Mouse (Mus musculus) spleen, adult 2 months (tissue): ENCODE results near the gene Gm20388. TPM values are rescaled to one million over a fixed set of nuclear protein-coding genes. Genes with fewer than 3 reads are reported as not detected.
A peak's percentile ranks its signal among the peaks of the same experiment; 100 is the strongest.

ENCODE experiments used
- DNase-seq, 2 experiments: peaks; one replicate each; pipeline versions ENCODE4 v3.0.0 to v3.0.0-alpha.2; 2012 to 2021; ENCODE audit warnings: low spot score in 2 of 2, low read depth in 1 of 2
- H3K27ac ChIP-seq: fragments of 200-500 bp; 2 replicates; pipeline ENCODE4 v1.5.1; 2012; ENCODE audit warnings: low read length, inconsistent platforms; ENCODE audit not compliant: insufficient read depth
- H3K27me3 ChIP-seq: fragments of 200-500 bp; 2 replicates; pipeline ENCODE4 v1.6.1; 2012; ENCODE audit warnings: mild to moderate bottlenecking, moderate library complexity, low read length, inconsistent platforms; ENCODE audit not compliant: control insufficient read depth, insufficient read depth
- H3K36me3 ChIP-seq: fragments of 200-500 bp; 2 replicates; pipeline ENCODE4 v1.6.1; 2012; ENCODE audit warnings: mild to moderate bottlenecking, low read length, inconsistent platforms; ENCODE audit not compliant: control insufficient read depth, insufficient read depth
- H3K4me1 ChIP-seq: fragments of 200-500 bp; 2 replicates; pipeline ENCODE4 v1.6.1; 2011; ENCODE audit warnings: inconsistent platforms; ENCODE audit not compliant: control insufficient read depth, insufficient read depth, insufficient read length
- H3K4me3 ChIP-seq: fragments of 200-500 bp; 2 replicates; pipeline ENCODE4 v1.5.1; 2011; ENCODE audit warnings: mild to moderate bottlenecking, inconsistent platforms; ENCODE audit not compliant: insufficient read depth, insufficient read length; ENCODE audit errors: extremely low read depth
- CTCF ChIP-seq: fragments of 200-500 bp; IDR thresholded peaks from 2 replicates; pipeline ENCODE4 v1.5.1; 2011; ENCODE audit warnings: mild to moderate bottlenecking, inconsistent platforms; ENCODE audit not compliant: insufficient read depth, insufficient read length, insufficient replicate concordance; ENCODE audit errors: extremely low read depth
- POLR2A ChIP-seq: fragments of 200-500 bp; IDR thresholded peaks from 2 replicates; pipeline ENCODE4 v1.6.1; 2011; ENCODE audit warnings: low read depth, low read length, inconsistent platforms
- WGBS: fragments of 180-500 bp; shearing (Covaris S2); methylation state at CpG from one replicate; pipeline ENCODE4 v1.1.7; 2018; 5-methylcytosine and 5-hydroxymethylcytosine counted together
- polyA plus RNA-seq: library from polyadenylated mRNA; depleted of rRNA; stranded (reverse); fragments of >200 nt; gene quantifications from 2 replicates; pipeline ENCODE4 v1.2.3, GENCODE M21; 2012

The Gm20388 gene
- polyA plus RNA-seq, 1 experiment, result 26.1 TPM

DNA sequence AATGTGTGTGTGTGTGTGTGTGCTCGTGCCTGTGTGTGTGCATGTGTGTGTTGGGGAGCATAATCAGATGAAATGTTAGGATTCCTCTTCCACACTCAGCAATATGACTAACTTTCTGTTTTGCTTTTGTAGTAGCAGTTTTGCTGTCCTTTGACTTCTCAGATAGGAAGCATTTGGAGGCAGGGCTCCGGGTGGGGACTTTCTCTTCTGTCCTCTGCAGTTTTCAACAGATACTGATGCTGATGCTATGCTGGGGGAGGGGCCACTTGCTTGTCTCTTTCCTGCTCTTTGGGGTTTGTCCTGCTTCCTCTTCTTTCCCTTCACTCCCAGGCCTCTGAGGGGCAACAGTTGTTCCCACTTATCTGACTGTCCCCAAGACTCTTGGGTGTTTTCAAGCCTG is 4319.2 kb downstream of the Gm20388 start:
- Histone ChIP-seq H3K36me3 (no peaks in the 10 kb centered on the region), H3K4me1 (peaks cover 2% of the 10 kb centered on the region; the same call in 1 of the 2 replicates), H3K27ac (no peak overlapping the region), H3K27me3 (no peaks in the 10 kb centered on the region), H3K4me3 (no peak overlapping the region)
- 19% methylated on average over 2 of the region's 2 CpGs for WGBS
- DNase-seq, result no peak
- no peak for TF ChIP-seq CTCF
- TF ChIP-seq POLR2A, result no peak

DNA sequence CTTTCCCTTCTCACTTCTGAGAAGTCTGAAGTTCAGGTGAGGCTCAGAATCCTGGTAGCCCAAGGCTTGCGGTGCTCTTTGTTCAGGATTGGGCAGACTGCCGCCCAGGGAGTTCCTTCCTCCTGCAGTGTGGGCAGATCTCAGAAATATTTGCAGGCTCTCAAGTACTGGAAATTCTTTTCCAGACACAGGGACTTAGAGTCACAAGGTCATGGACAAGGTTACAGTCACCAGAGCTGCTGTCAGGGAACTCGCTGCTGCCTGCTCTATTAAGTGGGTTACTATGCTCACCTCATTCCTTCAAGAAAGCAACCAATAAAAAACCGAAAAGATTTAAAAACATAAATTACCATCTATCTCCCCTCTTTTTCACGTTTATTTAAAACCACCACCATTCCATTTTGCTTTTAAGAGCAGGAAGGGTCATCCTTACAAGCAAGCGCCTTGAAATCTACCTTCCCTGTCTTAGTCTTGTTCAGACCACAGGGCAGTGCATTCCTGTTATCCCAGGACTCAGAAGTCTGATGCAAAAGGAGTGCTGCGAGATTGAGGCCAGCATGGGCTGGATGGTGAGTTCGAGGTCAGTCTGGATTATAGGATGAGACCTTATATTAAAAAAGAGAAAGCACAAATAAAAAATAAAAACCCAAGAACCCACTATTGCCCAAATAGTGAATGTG is 4320.0 kb downstream of the Gm20388 start:
- Histone ChIP-seq H3K27me3 (no peaks in the 10 kb centered on the region), H3K36me3 (no peaks in the 10 kb centered on the region), H3K27ac (no peak overlapping the region), H3K4me3 (peak overlapping the region; percentile 55; the same call in 1 of the 2 replicates), H3K4me1 (peaks cover 2% of the 10 kb centered on the region; the same call in 1 of the 2 replicates)
- DNase-seq, result no peak
- 51% methylated on average over 8 of the region's 8 CpGs for WGBS
- TF ChIP-seq POLR2A (no peak), CTCF (no peak)

GRCm38 (mm10) chr8:124231176-124231484 is 4320.5 kb downstream of the Gm20388 start, which contains the start of gene Galnt2:
Galnt2 (plus strand) TSS chr8:124231391.
- WGBS, result 6% methylated on average over 53 of the region's 53 CpGs
- H3K27ac ChIP-seq, result peak within 1 kb of the TSS; percentile 39
- H3K36me3 ChIP-seq, result no peaks in the 10 kb centered on the region
- peak; percentile 33 to 83 for DNase-seq
- no peak for TF ChIP-seq POLR2A
- no peak for TF ChIP-seq CTCF
- peaks cover 2% of the 10 kb centered on the region; the same call in 1 of the 2 replicates for H3K4me1 ChIP-seq
- H3K4me3 ChIP-seq, result peak within 1 kb of the TSS; percentile 63
- H3K27me3 ChIP-seq, result no peaks in the 10 kb centered on the region

DNA sequence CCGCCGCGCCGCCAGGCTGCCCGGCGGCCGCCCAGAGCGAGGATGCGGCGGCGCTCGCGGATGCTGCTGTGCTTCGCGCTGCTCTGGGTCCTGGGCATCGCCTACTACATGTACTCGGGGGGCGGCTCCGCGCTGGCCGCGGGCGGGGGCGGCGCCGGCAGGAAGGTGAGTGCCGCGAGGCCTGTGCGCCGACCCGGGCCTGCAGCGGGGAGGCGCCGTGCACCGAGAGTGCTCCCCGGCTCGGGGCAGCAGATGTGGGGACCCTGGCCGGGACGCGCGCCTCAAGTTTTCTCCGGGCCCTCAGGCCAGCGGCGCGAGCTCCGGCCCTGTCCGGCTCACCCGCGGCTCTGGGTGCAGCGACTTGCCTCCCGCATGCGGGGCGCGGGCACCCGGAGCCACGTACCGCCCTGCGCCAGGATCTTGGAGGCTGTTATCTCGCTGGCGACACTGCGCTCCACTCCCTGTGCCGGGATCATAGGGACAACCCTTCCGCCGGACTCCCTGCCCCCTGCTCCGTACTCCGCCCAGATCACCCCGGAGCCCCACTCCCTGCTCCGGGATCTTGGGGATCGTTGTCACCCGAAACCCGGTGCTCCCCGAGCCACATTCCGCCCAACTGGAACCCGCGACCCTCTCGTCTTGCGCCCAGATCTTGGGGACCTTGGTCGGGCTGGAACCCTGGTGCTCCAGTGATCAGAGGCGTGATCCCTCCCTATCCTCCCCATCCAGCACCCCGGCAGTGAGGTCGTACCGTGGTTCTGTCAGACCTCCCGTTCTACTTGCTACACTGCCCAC is 4321.0 kb downstream of the Gm20388 start:
- WGBS, result 3% methylated on average over 81 of the region's 83 CpGs
- DNase-seq, result peak; percentile 15 to 62
- Histone ChIP-seq H3K27me3 (no peaks in the 10 kb centered on the region), H3K27ac (peak overlapping the region; percentile 39), H3K4me3 (peak overlapping the region; percentile 63), H3K4me1 (peaks cover 2% of the 10 kb centered on the region; the same call in 1 of the 2 replicates), H3K36me3 (no peaks in the 10 kb centered on the region)
- TF ChIP-seq CTCF (no peak), POLR2A (no peak)

GRCm38 (mm10) chr8:124232280-124232600 is 4321.6 kb downstream of the Gm20388 start:
- H3K27ac ChIP-seq, result no peak overlapping the region
- WGBS, result 6% methylated on average over 18 of the region's 18 CpGs

DNA sequence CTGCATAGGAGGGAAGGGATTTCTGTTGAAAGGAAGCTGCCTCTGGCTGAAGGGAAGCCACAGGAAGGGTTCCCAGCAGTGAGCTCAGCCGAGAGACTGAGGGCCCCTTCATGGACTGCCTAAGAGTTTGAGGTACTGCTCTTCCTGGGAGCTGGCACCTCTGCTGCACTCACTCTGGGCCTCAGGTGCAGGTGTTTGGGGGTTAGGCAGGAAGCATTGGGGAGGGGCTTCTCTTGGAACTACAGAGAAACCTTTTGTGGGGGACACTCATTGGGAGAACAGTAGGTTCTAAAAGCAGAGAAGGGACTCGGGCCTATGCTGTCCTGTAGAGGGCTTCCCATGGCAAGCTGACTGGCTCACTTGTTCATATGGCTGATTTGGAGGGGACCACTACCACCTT is 4323.9 kb downstream of the Gm20388 start:
- TF ChIP-seq CTCF (no peak), POLR2A (no peak)
- Histone ChIP-seq H3K27me3 (no peaks in the 10 kb centered on the region), H3K36me3 (no peaks in the 10 kb centered on the region), H3K4me1 (peaks cover 2% of the 10 kb centered on the region; the same call in 1 of the 2 replicates), H3K27ac (no peak overlapping the region), H3K4me3 (no peak overlapping the region)
- no peak for DNase-seq
- 44% methylated on average over 2 of the region's 2 CpGs for WGBS

More at GRCm38 (mm10) chr8:124232280-124232600, 4321.6 kb downstream of the Gm20388 start:
- H3K4me1 ChIP-seq, result peaks cover 2% of the 10 kb centered on the region; the same call in 1 of the 2 replicates
- H3K36me3 ChIP-seq, result no peaks in the 10 kb centered on the region
- TF ChIP-seq CTCF (no peak), POLR2A (no peak)
- no peak for DNase-seq
- H3K27me3 ChIP-seq, result no peaks in the 10 kb centered on the region
- peak overlapping the region; percentile 63 for H3K4me3 ChIP-seq
